Mouse (Mus musculus): ENCODE results near the gene Rhoh.

Rhoh gene

GRCm38 (mm10) chr5:65860281-65861000, 572 bp upstream of the Rhoh start:
- no peak for DNase-seq (ENCODE audit: low spot score in 2 of 2)

- no peak for DNase-seq (ENCODE audit: low spot score in 2 of 2)
These were observed 1.4 kb downstream of the Rhoh start for GRCm38 (mm10) chr5:65862217-65862927.

- no peak for DNase-seq (ENCODE audit: low spot score in 2 of 2)
These were observed 2.3 kb downstream of the Rhoh start for GRCm38 (mm10) chr5:65863349-65863749.

- DNase-seq (ENCODE audit: low spot score in 2 of 2) = no peak
These were observed 3.5 kb downstream of the Rhoh start for GRCm38 (mm10) chr5:65864486-65864885.

- no peak for DNase-seq (ENCODE audit: low spot score in 2 of 2)
These were observed 3.9 kb downstream of the Rhoh start for GRCm38 (mm10) chr5:65864946-65865345.

GRCm38 (mm10) chr5:65866591-65866990, 5.6 kb downstream of the Rhoh start:
- DNase-seq (ENCODE audit: low spot score in 2 of 2) = no peak

- DNase-seq (ENCODE audit: low spot score in 2 of 2) = no peak
These were observed 6.5 kb downstream of the Rhoh start for GRCm38 (mm10) chr5:65867380-65868116.

- DNase-seq (ENCODE audit: low spot score in 2 of 2) = no peak
These were observed 7.4 kb downstream of the Rhoh start for GRCm38 (mm10) chr5:65868419-65868818.

- no peak for DNase-seq (ENCODE audit: low spot score in 2 of 2)
These were observed 8.6 kb downstream of the Rhoh start for GRCm38 (mm10) chr5:65869660-65870059.

GRCm38 (mm10) chr5:65871276-65871875, 10.4 kb downstream of the Rhoh start:
- no peak for DNase-seq (ENCODE audit: low spot score in 2 of 2)

- no peak for DNase-seq (ENCODE audit: low spot score in 2 of 2)
These were observed 12.2 kb downstream of the Rhoh start for GRCm38 (mm10) chr5:65873212-65873611.

GRCm38 (mm10) chr5:65875269-65875668, 14.3 kb downstream of the Rhoh start:
- no peak for DNase-seq (ENCODE audit: low spot score in 2 of 2)

- DNase-seq (ENCODE audit: low spot score in 2 of 2) = no peak
These were observed 17.4 kb downstream of the Rhoh start for GRCm38 (mm10) chr5:65878367-65878766.

- no peak for DNase-seq (ENCODE audit: low spot score in 2 of 2)
These were observed 20.2 kb downstream of the Rhoh start for GRCm38 (mm10) chr5:65881254-65881653.

- DNase-seq (ENCODE audit: low spot score in 2 of 2) = no peak
These were observed 21.6 kb downstream of the Rhoh start for GRCm38 (mm10) chr5:65882476-65883205.

- no peak for DNase-seq (ENCODE audit: low spot score in 2 of 2)
These were observed 22.3 kb downstream of the Rhoh start for GRCm38 (mm10) chr5:65883355-65883754.

- DNase-seq (ENCODE audit: low spot score in 2 of 2) = no peak
These were observed 24.9 kb downstream of the Rhoh start for GRCm38 (mm10) chr5:65885699-65886443.

GRCm38 (mm10) chr5:65888102-65888501, 27.1 kb downstream of the Rhoh start:
- no peak for DNase-seq (ENCODE audit: low spot score in 2 of 2)

- no peak for DNase-seq (ENCODE audit: low spot score in 2 of 2)
These were observed 28.0 kb downstream of the Rhoh start for GRCm38 (mm10) chr5:65888998-65889397.

- DNase-seq (ENCODE audit: low spot score in 2 of 2) = no peak
These were observed 30.3 kb downstream of the Rhoh start for GRCm38 (mm10) chr5:65891251-65891826.

All from urinary bladder, postnatal 4 days (tissue).